Comparison of ENCODE assay signal across 13 mouse cellular contexts in genomic region chr14:62333909-62334687, GRCm38 (mm10). TPM values are rescaled to one million over a fixed set of nuclear protein-coding genes. Genes with fewer than 3 reads are reported as not detected.
DNase-seq lines count a peak whose midpoint lies in the region; ATAC-seq and TF ChIP-seq lines count a peak whose summit lies in the region.
"Had no signal": no experiment of that assay in that cellular context is flagged by ENCODE, and none has a peak within 500 bp of the region (broad histone marks: within the 10 kb centered on the region; RNA-seq: fewer than 3 reads in every experiment).

No protein-coding gene starts in this region.

- DNase-seq in heart, postnatal 0 days (ENCODE audit: low spot score), result no peak
- no peak for DNase-seq in heart, postnatal 14 days
- DNase-seq in retina, embryonic 14.5 days (ENCODE audit: low spot score), result peak; percentile 18
- no peak for DNase-seq in retina, postnatal 1 day
- DNase-seq in thymus, postnatal 25 days, result peak; percentile 39
- no peak for DNase-seq in adipocyte (ENCODE audit: low spot score)
- no peak for DNase-seq in cerebellum, postnatal 10 days
- DNase-seq: cerebellum, adult 11 months; kidney, postnatal 10 days had no signal

- peaks cover 14% of the 10 kb centered on the region; the same call in 1 of the 2 replicates for H3K4me1 ChIP-seq in heart, postnatal 0 days (ENCODE audit: control insufficient read depth, insufficient read depth)
- H3K4me1 ChIP-seq in cortical plate, adult 2 months (ENCODE audit: control insufficient read depth, insufficient read depth, low read length), result peaks cover 2% of the 10 kb centered on the region; the same call in 1 of the 2 replicates

- no peaks in the 10 kb centered on the region for H3K9me3 ChIP-seq in heart, postnatal 0 days (replicated peaks; ENCODE audit: control insufficient read depth, low read length)
- H3K9me3 ChIP-seq: heart, embryonic 15.5 days; limb, embryonic 12.5 days had no signal

- no peak for TF ChIP-seq EP300 in heart, postnatal 0 days (IDR thresholded peaks at IDR 0.05; ENCODE audit: low read depth)

- ATAC-seq in heart, postnatal 0 days (ENCODE audit: insufficient read depth, low read depth), result no peak
- ATAC-seq: forebrain, embryonic 16.5 days had no signal

- H3K27ac ChIP-seq in heart, postnatal 0 days (ENCODE audit: low read depth), result no peak overlapping the region
- no peak overlapping the region for H3K27ac ChIP-seq in cortical plate, adult 2 months (ENCODE audit: insufficient read depth, low read length)
- H3K27ac ChIP-seq: limb, embryonic 12.5 days had no signal

- no peak for TF ChIP-seq POLR2A in cortical plate, adult 2 months (IDR thresholded peaks at IDR 0.05; ENCODE audit: extremely low read depth, insufficient read depth, low read length)

- no peaks in the 10 kb centered on the region for H3K36me3 ChIP-seq in heart, postnatal 0 days (replicated peaks; ENCODE audit: control insufficient read depth, insufficient read depth, low read length)
- H3K36me3 ChIP-seq: heart, embryonic 15.5 days had no signal

- no peak overlapping the region for H3K4me3 ChIP-seq in heart, postnatal 0 days (ENCODE audit: low read depth, low read length)
- no peak overlapping the region for H3K4me3 ChIP-seq in cortical plate, adult 2 months (ENCODE audit: insufficient read depth, low read length)
- H3K4me3 ChIP-seq: limb, embryonic 12.5 days had no signal

- H3K9ac ChIP-seq in heart, postnatal 0 days (replicated peaks; ENCODE audit: low read depth, low read length), result no peak overlapping the region
- H3K9ac ChIP-seq: limb, embryonic 12.5 days had no signal

- TF ChIP-seq CTCF in heart, postnatal 0 days (IDR thresholded peaks at IDR 0.05; ENCODE audit: low read depth), result peak; percentile 48
- TF ChIP-seq CTCF in cortical plate, adult 2 months (IDR thresholded peaks at IDR 0.05; ENCODE audit: extremely low read depth, insufficient read depth, low read length), result peak; percentile 27; the same call in 1 of the 2 replicates

- H3K27me3 ChIP-seq in heart, postnatal 0 days (ENCODE audit: control insufficient read depth, insufficient read depth, low read length), result no peaks in the 10 kb centered on the region
- H3K27me3 ChIP-seq: heart, embryonic 15.5 days; limb, embryonic 12.5 days had no signal

- intact Hi-C loops in heart, postnatal 14 days (cut with DNase I), result loop anchor here (5.0 to 10.0 kb wide), 2 partner anchors 123 to 759 kb away; partner anchors contain the start of gene Gucy1b2

- 75% methylated on average over 9 of the region's 9 CpGs for WGBS in heart, postnatal 0 days

- no peak overlapping the region for H3K4me2 ChIP-seq in heart, postnatal 0 days (ENCODE audit: low read depth, low read length)

RNA-seq across cellular contexts. Expression of gene Dleu7, which starts 41.3 kb away (rescaled TPM):
- total RNA-seq in heart, postnatal 0 days (2014; rRNA removed; ENCODE audit: low replicate concordance), result 0.65 TPM in 1 of 2 replicates, not detected in the other
- 0.16 and 0.23 TPM in 2 replicates for polyA plus RNA-seq in heart, postnatal 0 days (2015; fragmentation: Nextera tagmentation; extraction: Ambion mirVana)
- under 1 TPM in 1 of 2 experiments, not detected in 1; 0.17 TPM for total RNA-seq in heart, postnatal 14 days (2021)
- polyA plus RNA-seq in cortical plate, adult 2 months (2012; rRNA removed), result 9.0 and 9.2 TPM in 2 replicates

RNA-seq across cellular contexts. Expression of gene Rnaseh2b, which starts 41.7 kb away (rescaled TPM):
- total RNA-seq in heart, postnatal 0 days (2014; rRNA removed; ENCODE audit: low replicate concordance), result 23.8 and 23.9 TPM in 2 replicates
- 38.0 and 40.5 TPM in 2 replicates for polyA plus RNA-seq in heart, postnatal 0 days (2015; fragmentation: Nextera tagmentation; extraction: Ambion mirVana)
- 10 to 100 TPM; 10.3 to 13.0 TPM for total RNA-seq in heart, postnatal 14 days (2021)
- polyA plus RNA-seq in cortical plate, adult 2 months (2012; rRNA removed), result 11.4 and 11.5 TPM in 2 replicates

Comparison
In these comparisons a context has a peak if more than half of its experiments do, and no peak if none do; other contexts are left out.
1. DNase-seq: peak in retina, embryonic 14.5 days (single experiment) and thymus, postnatal 25 days (single experiment); none in heart, postnatal 0 days (single experiment), heart, postnatal 14 days (0 of 2), retina, postnatal 1 day (single experiment), adipocyte (single experiment) and cerebellum, postnatal 10 days (0 of 2).